ENCODE assay signal across 9 mouse cellular contexts in the genomic region with DNA sequence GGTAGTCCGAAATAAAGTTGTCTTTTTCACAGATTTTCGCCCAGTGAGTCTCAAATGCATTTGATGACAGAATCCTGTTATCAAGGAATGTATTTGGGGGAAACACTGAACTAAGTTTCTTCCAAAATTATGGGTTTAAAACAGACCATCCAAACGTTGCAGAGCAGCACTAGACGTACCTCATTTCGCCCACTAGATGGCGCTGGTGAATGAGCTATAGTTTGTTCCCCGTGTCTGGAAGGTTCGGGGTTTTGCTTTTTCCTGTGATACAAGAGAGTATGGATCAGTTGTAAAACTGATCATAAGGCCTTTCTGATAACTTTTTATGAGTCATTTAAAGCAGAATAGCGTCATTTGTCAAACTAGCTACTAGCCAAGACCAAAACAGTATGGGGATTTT.
DNase-seq lines count a peak whose midpoint lies in the region; ATAC-seq and TF ChIP-seq lines count a peak whose summit lies in the region.
"Had no signal": no experiment of that assay in that cellular context is flagged by ENCODE, and none has a peak within 500 bp of the region (broad histone marks: within the 10 kb centered on the region; RNA-seq: fewer than 3 reads in every experiment).

No protein-coding gene starts in this region.

- no peak overlapping the region for H3K9ac ChIP-seq in midbrain, postnatal 0 days (replicated peaks; ENCODE audit: low read length, poor library complexity, severe bottlenecking)
- H3K9ac ChIP-seq: embryonic facial prominence, embryonic 12.5 days had no signal

- no peaks in the 10 kb centered on the region for H3K4me1 ChIP-seq in midbrain, postnatal 0 days (ENCODE audit: insufficient read depth, low read length)

- 3% methylated on average over 9 of the region's 9 CpGs for WGBS in midbrain, postnatal 0 days

- TF ChIP-seq CTCF in midbrain, postnatal 0 days (IDR thresholded peaks at IDR 0.05): peak; percentile 96

- H3K27ac ChIP-seq in midbrain, postnatal 0 days (ENCODE audit: low read depth, low read length): no peak overlapping the region
- H3K27ac ChIP-seq: embryonic facial prominence, embryonic 12.5 days had no signal

- no peaks in the 10 kb centered on the region for H3K9me3 ChIP-seq in midbrain, postnatal 0 days (ENCODE audit: low read length)
- H3K9me3 ChIP-seq: embryonic facial prominence, embryonic 12.5 days had no signal

- no peaks in the 10 kb centered on the region for H3K36me3 ChIP-seq in midbrain, postnatal 0 days (ENCODE audit: insufficient read depth, low read length)
- H3K36me3 ChIP-seq: embryonic facial prominence, embryonic 12.5 days had no signal

- H3K4me2 ChIP-seq in midbrain, postnatal 0 days (ENCODE audit: low read depth, low read length, poor library complexity, severe bottlenecking): no peak overlapping the region
- H3K4me2 ChIP-seq: embryonic facial prominence, embryonic 12.5 days had no signal

- ATAC-seq in midbrain, postnatal 0 days (ENCODE audit: low FRiP score): no peak

- no peaks in the 10 kb centered on the region for H3K27me3 ChIP-seq in midbrain, postnatal 0 days (ENCODE audit: insufficient read depth, low read length)
- H3K27me3 ChIP-seq: embryonic facial prominence, embryonic 12.5 days had no signal

- DNase-seq in kidney, adult 9 months: peak; percentile 50
- no peak for DNase-seq in kidney, adult 11 months
- DNase-seq in Muller cell, postnatal 12 days (ENCODE audit: inconsistent ontology term): peak; percentile 24
- DNase-seq in cerebellum, adult 9-11 months: peak; percentile 17
- DNase-seq in gastrocnemius, postnatal 10 days: peak; percentile 53
- peak; percentile 72 to 79 for DNase-seq in layer of hippocampus, postnatal 10 days (ENCODE audit: low spot score in 2 of 2)
- peak; percentile 85 for DNase-seq in midbrain, postnatal 0 days (ENCODE audit: low spot score)
- peak; percentile 47 for DNase-seq in thymus, postnatal 4 days

- no peak overlapping the region for H3K4me3 ChIP-seq in midbrain, postnatal 0 days (ENCODE audit: low read depth, low read length)
- H3K4me3 ChIP-seq: embryonic facial prominence, embryonic 12.5 days had no signal
